Mouse (Mus musculus) embryonic fibroblast, embryonic 13.5 days (primary cell): ENCODE measurements around the gene Cacna2d3. TPM values are rescaled to one million over a fixed set of nuclear protein-coding genes. Genes with fewer than 3 reads are reported as not detected.

Source experiments
- H3K27ac ChIP-seq: 2 replicates; pipeline ENCODE4 v1.5.1; 2012; ENCODE audit warnings: low read length, control low read depth, inconsistent platforms; ENCODE audit not compliant: insufficient read depth
- H3K4me1 ChIP-seq: 2 replicates; pipeline ENCODE4 v1.6.1; 2011; ENCODE audit warnings: low read length; ENCODE audit not compliant: control insufficient read depth, insufficient read depth
- H3K4me3 ChIP-seq: 2 replicates; pipeline ENCODE4 v1.5.1; 2011; ENCODE audit warnings: mild to moderate bottlenecking, control low read depth, low read length; ENCODE audit not compliant: insufficient read depth
- CTCF ChIP-seq: IDR thresholded peaks from 2 replicates; pipeline ENCODE4 v1.5.1; 2011; ENCODE audit warnings: mild to moderate bottlenecking, control low read depth, low read length, moderate library complexity, borderline replicate concordance; ENCODE audit not compliant: insufficient read depth
- POLR2A ChIP-seq: IDR thresholded peaks from 2 replicates; pipeline ENCODE4 v1.6.1; 2011; ENCODE audit warnings: low read depth, mild to moderate bottlenecking, control low read depth, low read length, moderate library complexity
- polyA plus RNA-seq: library from polyadenylated mRNA; stranded (reverse); fragments of >200 nt; gene quantifications from 2 replicates; pipeline ENCODE4 v1.2.4, GENCODE M21; 2011; ENCODE audit warnings: low read depth; ENCODE audit not compliant: missing spikeins, insufficient read length

Cacna2d3 gene
- polyA plus RNA-seq, 1 experiment: 5.3 TPM

GRCm38 (mm10) chr14:29225754-29226365 is 495.8 kb downstream of the Cacna2d3 start:
- Histone ChIP-seq H3K27ac (peak overlapping the region; percentile 63; the same call in 1 of the 2 replicates), H3K4me3 (no peak overlapping the region), H3K4me1 (0 out of 2 replicates have a peak, but pooled peaks cover 3% of the 10 kb centered on the region)
- no peak for TF ChIP-seq CTCF

DNA sequence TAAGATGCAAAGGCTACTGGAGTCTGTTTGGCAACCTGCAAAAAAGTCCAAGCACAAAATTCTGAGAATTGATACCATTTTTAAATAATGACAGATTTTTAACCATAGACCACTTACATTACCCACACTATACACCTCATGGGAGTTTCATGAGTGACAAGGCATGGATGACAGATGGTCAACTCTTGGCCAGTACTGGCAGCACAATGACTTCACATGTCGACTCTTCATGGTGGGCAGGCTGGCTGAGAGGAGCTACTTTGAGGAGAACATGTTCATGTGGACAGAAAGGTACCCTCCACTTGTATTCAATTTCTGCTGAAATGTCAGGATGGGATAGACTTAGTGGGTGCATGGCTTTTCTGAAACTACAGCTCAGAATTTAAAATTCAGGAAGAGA is 498.7 kb downstream of the Cacna2d3 start:
- H3K4me3 ChIP-seq: no peak overlapping the region
- no peak for TF ChIP-seq POLR2A
- TF ChIP-seq CTCF: no peak
- H3K27ac ChIP-seq: no peak overlapping the region
- H3K4me1 ChIP-seq: no peaks in the 10 kb centered on the region

- Histone ChIP-seq H3K4me3 (no peak overlapping the region), H3K4me1 (no peaks in the 10 kb centered on the region), H3K27ac (no peak overlapping the region)
- TF ChIP-seq POLR2A: no peak
- no peak for TF ChIP-seq CTCF
Measured at GRCm38 (mm10) chr14:29222191-29222882, 499.3 kb downstream of the Cacna2d3 start.

DNA sequence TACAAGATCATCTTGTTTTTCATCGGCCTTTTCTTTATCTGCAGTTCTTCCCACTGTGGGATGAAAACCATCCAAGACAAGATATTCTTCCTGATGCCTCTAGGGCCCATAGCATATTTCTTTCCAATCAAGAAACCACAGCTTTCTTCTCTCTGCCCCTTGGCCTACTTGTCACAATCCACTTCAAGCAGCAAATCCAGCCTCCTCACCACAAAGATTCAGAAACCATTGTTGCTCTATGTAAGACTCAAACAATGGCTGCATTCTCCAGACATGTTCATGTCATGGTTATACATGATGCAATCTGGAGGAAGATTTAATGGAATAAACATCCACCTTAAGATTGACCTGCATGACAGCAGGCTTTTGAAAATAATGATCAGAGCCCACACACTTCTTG is 505.6 kb downstream of the Cacna2d3 start:
- TF ChIP-seq CTCF: no peak
- no peak for TF ChIP-seq POLR2A
- Histone ChIP-seq H3K4me1 (no peaks in the 10 kb centered on the region), H3K4me3 (no peak overlapping the region), H3K27ac (0 out of 2 replicates have a peak overlapping the region, but pooled peaks have one; percentile 1)

GRCm38 (mm10) chr14:29204967-29205268 is 516.7 kb downstream of the Cacna2d3 start:
- Histone ChIP-seq H3K27ac (no peak overlapping the region), H3K4me1 (no peaks in the 10 kb centered on the region), H3K4me3 (no peak overlapping the region)
- TF ChIP-seq CTCF: no peak
- no peak for TF ChIP-seq POLR2A

DNA sequence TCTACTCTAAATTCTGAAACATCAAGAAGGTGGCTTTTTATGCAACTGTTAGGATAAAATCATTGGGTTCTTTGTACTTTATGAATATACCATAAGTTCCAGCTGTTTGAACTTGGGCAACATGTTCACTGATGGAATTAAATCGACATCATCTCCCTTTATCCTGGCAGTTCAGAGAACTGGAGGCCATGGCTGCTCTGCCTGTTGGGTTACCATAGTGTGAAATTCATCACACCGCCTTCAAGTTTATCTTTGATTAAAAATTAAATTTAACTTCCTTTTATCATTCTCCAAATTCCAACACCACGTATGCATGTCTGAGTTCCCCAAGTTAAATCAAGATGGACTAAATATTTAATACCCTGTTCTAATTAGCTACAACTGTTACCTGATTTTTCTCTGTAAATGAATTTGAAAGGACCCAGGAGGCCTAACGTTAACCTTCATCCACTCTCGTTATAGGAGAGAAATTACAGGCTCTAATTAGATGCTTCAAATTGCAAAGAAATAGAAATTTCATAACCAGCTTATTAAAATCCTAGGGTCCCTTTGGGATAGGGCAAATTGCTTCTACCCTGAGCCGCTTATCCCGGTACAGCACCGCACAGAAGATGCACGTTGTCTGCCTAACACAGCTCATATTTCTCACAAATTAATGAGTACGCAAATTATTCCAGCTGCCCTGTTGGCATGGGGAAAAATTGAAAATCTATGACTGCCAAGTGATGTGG is 517.3 kb downstream of the Cacna2d3 start:
- no peak overlapping the region for H3K4me3 ChIP-seq
- H3K27ac ChIP-seq: no peak overlapping the region
- H3K4me1 ChIP-seq: no peaks in the 10 kb centered on the region
- TF ChIP-seq CTCF (no peak), POLR2A (no peak)

DNA sequence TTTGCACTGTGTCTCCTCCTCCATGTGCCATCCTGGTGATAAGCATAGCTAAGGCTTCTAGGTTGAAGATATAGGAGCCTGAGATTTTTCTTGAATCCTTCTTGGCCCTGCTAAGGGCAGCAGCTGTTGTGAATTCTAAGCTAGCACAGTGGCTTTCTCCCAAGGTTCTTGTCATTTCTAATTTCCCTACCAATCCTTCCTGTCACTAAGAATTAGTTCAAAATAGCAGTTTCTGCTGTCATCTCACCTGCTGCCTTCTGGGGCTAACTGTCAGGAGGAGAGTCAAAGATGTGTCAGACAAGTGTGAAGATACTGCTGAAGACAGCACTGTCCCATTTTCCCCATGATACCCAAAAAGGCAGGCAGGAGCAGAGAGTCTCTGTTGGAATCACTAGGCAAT is 525.5 kb downstream of the Cacna2d3 start:
- no peak overlapping the region for H3K27ac ChIP-seq
- H3K4me3 ChIP-seq: no peak overlapping the region
- no peaks in the 10 kb centered on the region for H3K4me1 ChIP-seq
- no peak for TF ChIP-seq POLR2A
- TF ChIP-seq CTCF: no peak

DNA sequence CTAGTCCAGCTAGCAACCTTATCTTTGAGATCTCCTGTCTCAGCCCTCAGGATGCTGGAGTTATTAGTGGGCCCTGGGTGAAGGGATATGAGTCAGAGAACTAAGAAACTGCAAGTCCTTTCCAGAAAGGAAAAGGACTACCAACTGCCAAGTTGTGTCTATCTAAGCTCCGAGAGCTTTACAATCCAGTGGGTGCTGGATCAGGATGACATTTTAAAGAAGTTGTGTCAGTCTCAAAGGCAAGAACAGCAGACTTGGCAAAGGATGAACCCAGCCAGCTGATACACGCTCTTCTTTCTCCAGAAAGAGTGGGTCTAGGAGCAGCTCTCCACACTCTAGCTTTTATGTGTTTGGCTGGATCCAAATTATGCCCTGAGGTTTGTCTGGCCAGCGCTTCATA is 530.2 kb downstream of the Cacna2d3 start:
- no peak overlapping the region for H3K4me3 ChIP-seq
- TF ChIP-seq POLR2A (no peak), CTCF (no peak)
- H3K27ac ChIP-seq: no peak overlapping the region
- H3K4me1 ChIP-seq: no peaks in the 10 kb centered on the region

DNA sequence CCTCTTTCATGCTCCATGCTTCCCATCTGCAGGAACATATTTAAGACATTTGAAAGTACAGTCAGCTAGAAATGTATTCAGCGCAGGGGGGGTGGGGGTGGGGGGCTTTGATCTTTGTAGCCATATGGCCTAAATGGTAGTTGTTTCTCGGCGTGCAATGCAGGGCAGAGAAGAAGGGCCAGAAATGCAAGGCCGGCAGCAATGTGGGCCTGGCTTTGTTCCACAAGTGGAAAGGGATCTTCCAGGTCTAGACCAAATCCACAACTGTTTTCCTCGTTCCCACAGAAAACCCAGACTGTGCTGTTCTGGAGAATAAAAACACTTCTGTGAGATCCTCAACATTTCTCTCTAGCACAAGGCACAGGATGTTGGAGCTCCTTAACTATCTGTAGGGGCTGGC is 537.9 kb downstream of the Cacna2d3 start:
- Histone ChIP-seq H3K4me3 (no peak overlapping the region), H3K27ac (no peak overlapping the region), H3K4me1 (0 out of 2 replicates have a peak, but pooled peaks cover 2% of the 10 kb centered on the region)
- no peak for TF ChIP-seq POLR2A
- TF ChIP-seq CTCF: no peak

DNA sequence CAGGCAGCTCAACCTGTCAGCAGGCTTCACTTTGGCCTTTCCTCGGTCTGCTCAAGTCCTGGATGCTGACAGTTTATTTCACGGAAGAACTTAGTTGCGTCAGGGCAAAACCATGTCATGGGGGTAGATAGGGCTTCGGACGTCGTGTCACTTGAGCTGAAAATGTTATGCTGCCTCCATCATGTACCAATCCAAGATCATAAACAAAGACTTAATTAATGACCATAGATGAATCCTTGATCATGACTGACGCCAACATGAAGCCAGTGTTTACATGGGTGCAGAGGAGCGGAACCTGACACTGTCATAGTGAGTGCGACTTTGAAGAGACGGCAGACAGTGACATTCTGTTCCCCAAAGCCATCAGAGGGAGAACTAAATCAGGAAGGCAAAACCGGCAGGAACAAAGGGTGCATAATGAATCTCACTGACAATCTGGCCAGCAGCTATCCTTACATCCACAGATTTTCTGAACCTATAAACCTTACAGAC is 542.2 kb downstream of the Cacna2d3 start:
- H3K27ac ChIP-seq: no peak overlapping the region
- TF ChIP-seq CTCF (no peak), POLR2A (no peak)

More for the DNA sequence above, 542.2 kb downstream of the Cacna2d3 start:
- Histone ChIP-seq H3K4me3 (no peak overlapping the region), H3K4me1 (peaks cover 6% of the 10 kb centered on the region; the same call in 1 of the 2 replicates)
